Mouse (Mus musculus) testis, adult 2 months (tissue): ENCODE data around the gene Mdc1. TPM values are rescaled to one million over a fixed set of nuclear protein-coding genes. Genes with fewer than 3 reads are reported as not detected.

ENCODE experiments used
- H3K27ac ChIP-seq: fragments of 200-500 bp; 2 replicates; pipeline ENCODE4 v1.5.1; 2012; ENCODE audit warnings: low read depth, low read length; ENCODE audit not compliant: control insufficient read depth, insufficient read depth
- H3K27me3 ChIP-seq: fragments of 200-500 bp; 2 replicates; pipeline ENCODE4 v1.6.1; 2012; ENCODE audit warnings: mild to moderate bottlenecking, low read length, moderate library complexity; ENCODE audit not compliant: control insufficient read depth, insufficient read depth
- H3K36me3 ChIP-seq: fragments of 200-500 bp; 2 replicates; pipeline ENCODE4 v1.6.1; 2012; ENCODE audit warnings: mild to moderate bottlenecking, low read length; ENCODE audit not compliant: control insufficient read depth, insufficient read depth
- H3K4me1 ChIP-seq: fragments of 200-500 bp; 2 replicates; pipeline ENCODE4 v1.6.1; 2012; ENCODE audit warnings: low read length; ENCODE audit not compliant: control insufficient read depth, insufficient read depth
- H3K4me3 ChIP-seq: fragments of 200-500 bp; 2 replicates; pipeline ENCODE4 v1.5.1; 2012; ENCODE audit warnings: low read depth, mild to moderate bottlenecking, low read length, moderate library complexity, mixed read lengths; ENCODE audit not compliant: control insufficient read depth
- CTCF ChIP-seq: fragments of 200-500 bp; IDR thresholded peaks from 2 replicates; pipeline ENCODE4 v1.5.1; 2012; ENCODE audit warnings: low read depth, mild to moderate bottlenecking, inconsistent platforms, low read length, moderate library complexity; ENCODE audit not compliant: control insufficient read depth, insufficient read depth, insufficient replicate concordance
- POLR2A ChIP-seq: fragments of 200-500 bp; IDR thresholded peaks from 2 replicates; pipeline ENCODE4 v1.6.1; 2012; ENCODE audit warnings: low read depth, mild to moderate bottlenecking, inconsistent platforms, low read length, moderate library complexity; ENCODE audit not compliant: control insufficient read depth
- polyA plus RNA-seq: library from polyadenylated mRNA; depleted of rRNA; stranded (reverse); fragments of >200 nt; gene quantifications from 2 replicates; pipeline ENCODE4 v1.2.3, GENCODE M21; 2012

The Mdc1 gene
- polyA plus RNA-seq, 1 experiment, result 81.1 TPM

DNA sequence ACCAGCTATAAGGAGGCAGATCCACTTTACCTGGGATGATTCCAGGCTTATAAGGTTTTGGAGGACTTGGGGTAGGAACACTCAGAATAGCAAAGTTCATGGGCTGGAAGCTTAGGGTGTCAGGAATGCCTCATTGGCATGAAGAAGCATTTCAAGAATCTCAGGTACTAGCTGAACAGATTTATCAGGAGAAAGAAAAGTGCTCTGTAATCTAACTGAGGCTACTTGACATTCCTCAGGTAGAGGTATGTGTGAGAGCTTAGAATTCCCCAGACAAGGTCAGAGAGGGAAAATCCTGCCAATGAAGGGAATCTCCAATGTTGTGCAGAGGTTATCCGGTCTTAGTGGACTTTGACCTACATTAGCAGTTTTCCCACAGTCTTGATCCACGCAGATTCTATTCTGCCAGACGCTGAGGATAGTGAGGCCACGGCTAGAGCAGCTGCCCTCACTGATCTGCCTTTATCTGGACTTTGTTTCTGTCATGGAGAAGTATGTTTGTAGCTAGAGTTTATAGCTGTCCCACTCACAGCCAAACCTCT, 37.4 kb upstream of the Mdc1 start:
- H3K4me1 ChIP-seq, result peaks cover 2% of the 10 kb centered on the region; the same call in 1 of the 2 replicates
- no peaks in the 10 kb centered on the region for H3K27me3 ChIP-seq
- no peak overlapping the region for H3K4me3 ChIP-seq
- no peaks in the 10 kb centered on the region for H3K36me3 ChIP-seq
- H3K27ac ChIP-seq, result no peak overlapping the region
- TF ChIP-seq POLR2A, result no peak
- TF ChIP-seq CTCF, result no peak

- H3K27ac ChIP-seq, result peak overlapping the region; percentile 54; the same call in 1 of the 2 replicates
- H3K36me3 ChIP-seq, result no peaks in the 10 kb centered on the region
- H3K4me3 ChIP-seq, result no peak overlapping the region
- H3K4me1 ChIP-seq, result peaks cover 1% of the 10 kb centered on the region; the same call in 1 of the 2 replicates
- no peaks in the 10 kb centered on the region for H3K27me3 ChIP-seq
- TF ChIP-seq CTCF, result no peak
- no peak for TF ChIP-seq POLR2A
Measured at GRCm38 (mm10) chr17:35808073-35808472, 33.2 kb upstream of the Mdc1 start.

DNA sequence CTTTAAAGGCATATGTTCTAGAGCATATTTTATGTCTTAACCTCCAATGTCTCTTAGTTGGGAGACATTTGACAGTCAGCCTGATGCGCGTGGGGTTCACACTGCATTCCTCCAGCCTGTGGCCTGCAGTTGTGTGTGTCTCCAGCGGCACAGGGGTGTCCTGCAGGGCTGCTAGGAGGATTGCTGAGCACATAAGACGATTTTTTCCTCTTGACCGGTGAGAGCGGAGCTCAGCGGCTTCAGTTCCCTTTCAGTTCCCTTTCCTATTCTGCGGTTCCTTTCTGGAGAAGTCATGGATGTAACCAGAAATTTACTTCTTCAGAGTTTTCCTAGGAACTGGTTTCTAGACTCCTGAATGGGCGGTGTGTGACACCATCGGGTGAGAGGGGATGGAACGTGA, 31.9 kb upstream of the Mdc1 start:
- H3K36me3 ChIP-seq, result no peaks in the 10 kb centered on the region
- no peak overlapping the region for H3K27ac ChIP-seq
- no peak overlapping the region for H3K4me3 ChIP-seq
- H3K4me1 ChIP-seq, result no peaks in the 10 kb centered on the region; the same call in 1 of the 2 replicates
- no peaks in the 10 kb centered on the region for H3K27me3 ChIP-seq
- TF ChIP-seq POLR2A (no peak), CTCF (no peak)

DNA sequence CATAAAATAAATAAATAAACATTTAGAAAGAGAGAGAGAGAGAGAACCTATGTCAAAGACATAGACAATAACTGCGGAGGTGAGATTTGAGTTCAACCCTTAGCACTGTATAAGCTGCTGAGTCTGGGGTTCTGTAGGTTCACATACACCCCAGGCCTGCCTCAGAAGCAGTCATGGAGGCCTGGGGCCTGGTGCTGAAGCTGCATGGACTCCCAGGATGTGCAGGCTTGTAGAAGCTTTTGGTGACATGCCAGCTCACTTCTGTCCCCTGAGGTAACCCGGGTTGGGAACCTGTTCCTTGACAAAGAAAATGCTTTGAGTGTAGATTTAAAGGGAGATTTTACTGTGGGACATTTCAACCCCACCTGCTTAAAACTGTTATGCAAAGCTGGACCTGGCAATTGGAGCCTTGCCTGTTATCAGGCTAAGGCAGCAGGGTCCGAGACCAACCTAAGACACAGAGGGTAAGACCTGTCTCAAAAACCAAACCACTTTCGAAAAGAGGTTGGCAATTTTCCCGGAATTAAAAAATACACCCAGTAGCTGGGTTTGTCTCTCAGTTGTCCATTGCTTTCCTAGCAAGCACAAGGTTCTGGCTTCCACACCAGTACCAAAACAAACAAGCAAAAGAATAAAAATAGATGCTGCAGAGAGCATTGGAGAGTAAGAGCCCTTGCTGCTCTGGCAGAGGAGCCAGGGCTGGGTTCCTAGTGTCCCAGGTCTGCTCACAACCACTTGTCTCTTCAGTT, 30.2 kb upstream of the Mdc1 start:
- H3K4me1 ChIP-seq, result no peaks in the 10 kb centered on the region; the same call in 1 of the 2 replicates
- H3K27ac ChIP-seq, result no peak overlapping the region
- no peak overlapping the region for H3K4me3 ChIP-seq
- H3K27me3 ChIP-seq, result no peaks in the 10 kb centered on the region
- TF ChIP-seq CTCF (no peak), POLR2A (no peak)
- H3K36me3 ChIP-seq, result no peaks in the 10 kb centered on the region

- Histone ChIP-seq H3K36me3 (no peaks in the 10 kb centered on the region), H3K27me3 (no peaks in the 10 kb centered on the region), H3K4me3 (no peak overlapping the region), H3K27ac (no peak overlapping the region; the same call in 1 of the 2 replicates), H3K4me1 (peaks cover 2% of the 10 kb centered on the region)
- no peak for TF ChIP-seq CTCF
- no peak for TF ChIP-seq POLR2A
Measured at GRCm38 (mm10) chr17:35812307-35812706, 29.0 kb upstream of the Mdc1 start.

DNA sequence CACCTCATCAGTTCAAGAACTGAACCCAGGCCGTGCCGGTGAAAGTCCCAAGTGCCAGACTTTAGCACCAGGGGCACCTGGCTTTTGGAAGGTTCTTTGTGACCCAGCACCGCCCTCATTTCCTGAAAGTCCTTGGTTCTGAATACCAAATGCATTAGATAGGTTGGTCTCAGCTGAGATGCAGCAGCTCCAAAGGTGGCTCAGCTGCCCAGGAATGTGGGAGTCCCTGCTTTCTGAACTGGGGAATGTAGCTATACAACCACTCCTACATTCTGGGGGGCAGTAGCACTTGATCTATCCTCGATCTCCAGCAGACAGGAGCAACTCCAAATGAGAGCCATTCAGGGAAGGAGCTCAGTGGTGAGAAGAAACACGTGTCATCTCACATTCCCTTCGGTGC, 28.6 kb upstream of the Mdc1 start:
- TF ChIP-seq CTCF, result no peak
- no peak for TF ChIP-seq POLR2A
- Histone ChIP-seq H3K27ac (peak overlapping the region; percentile 50; the same call in 1 of the 2 replicates), H3K4me3 (no peak overlapping the region), H3K27me3 (no peaks in the 10 kb centered on the region), H3K36me3 (no peaks in the 10 kb centered on the region), H3K4me1 (peaks cover 4% of the 10 kb centered on the region)

DNA sequence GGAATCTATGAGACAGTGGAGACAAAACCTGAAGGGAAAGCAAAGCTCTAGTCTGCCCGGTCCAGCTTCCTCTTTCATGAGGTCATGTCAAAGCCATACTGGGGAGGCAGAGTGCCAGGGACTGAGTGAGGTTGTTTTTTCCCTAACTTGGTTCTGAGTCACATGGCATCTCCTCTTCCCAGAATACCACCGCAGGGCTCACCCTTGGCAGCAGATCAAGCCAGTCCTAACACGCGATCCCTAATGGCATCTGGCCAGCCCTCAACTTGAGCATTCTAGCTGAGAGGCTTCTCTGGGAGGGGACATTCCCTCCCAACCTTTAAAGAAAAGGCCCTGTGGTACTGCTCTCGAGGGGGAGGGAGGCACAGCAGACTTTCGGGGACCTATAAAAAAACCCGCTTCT, 28.1 kb upstream of the Mdc1 start:
- Histone ChIP-seq H3K4me1 (peaks cover 4% of the 10 kb centered on the region), H3K27me3 (no peaks in the 10 kb centered on the region), H3K36me3 (no peaks in the 10 kb centered on the region), H3K27ac (no peak overlapping the region), H3K4me3 (no peak overlapping the region)
- TF ChIP-seq CTCF (no peak), POLR2A (no peak)

DNA sequence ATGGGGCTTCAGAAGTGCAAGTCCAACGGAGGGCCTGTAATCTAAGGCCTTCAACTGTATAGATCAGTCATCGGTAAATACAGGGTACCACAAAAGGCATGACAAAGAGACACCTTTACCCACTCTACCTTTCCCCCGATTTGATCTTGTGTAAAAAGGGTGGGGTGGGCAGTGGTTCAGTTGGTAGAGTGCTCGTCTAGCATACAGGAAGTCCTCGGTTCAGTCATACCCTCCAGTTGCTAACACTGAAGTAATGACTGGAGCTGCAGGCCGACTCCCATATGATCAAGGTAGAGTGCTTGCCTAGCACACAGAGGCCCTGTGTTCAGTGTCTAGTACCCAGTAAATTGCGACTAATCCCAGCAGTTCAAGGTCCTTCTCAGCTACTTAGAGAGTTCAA, 27.7 kb upstream of the Mdc1 start:
- TF ChIP-seq CTCF, result no peak
- Histone ChIP-seq H3K27ac (no peak overlapping the region), H3K4me1 (peaks cover 4% of the 10 kb centered on the region), H3K36me3 (no peaks in the 10 kb centered on the region), H3K4me3 (no peak overlapping the region), H3K27me3 (no peaks in the 10 kb centered on the region)
